Mouse (Mus musculus) kidney, embryonic 14.5 days (tissue): ENCODE measurements around the gene Tsc1. TPM values are rescaled to one million over a fixed set of nuclear protein-coding genes. Genes with fewer than 3 reads are reported as not detected.
A peak's percentile ranks its signal among the peaks of the same experiment; 100 is the strongest.

Source experiments
- ATAC-seq: fragments of 200-750 bp; cut with Nextera tagmentation; 2 replicates; pipeline ENCODE4 v1.8.0; 2017; ENCODE audit warnings: moderate number of reproducible peaks, mild to moderate bottlenecking, moderate TSS enrichment, moderate library complexity; ENCODE audit not compliant: low FRiP score, low TSS enrichment
- H3K27ac ChIP-seq: fragments of 300-500 bp; sonication (generic); 2 replicates; pipeline ENCODE4 v1.5.1; 2014; ENCODE audit warnings: low read depth, mild to moderate bottlenecking, low read length, moderate library complexity, mixed read lengths
- H3K27me3 ChIP-seq: fragments of 300-500 bp; sonication (generic); 2 replicates; pipeline ENCODE4 v1.6.1; 2014; ENCODE audit warnings: mild to moderate bottlenecking, low read length; ENCODE audit not compliant: control insufficient read depth, insufficient read depth
- H3K36me3 ChIP-seq: fragments of 300-500 bp; sonication (generic); 2 replicates; pipeline ENCODE4 v1.6.1; 2014; ENCODE audit warnings: low read length, mixed read lengths; ENCODE audit not compliant: control insufficient read depth, insufficient read depth
- H3K4me1 ChIP-seq: fragments of 300-500 bp; sonication (generic); 2 replicates; pipeline ENCODE4 v1.6.1; 2014; ENCODE audit warnings: low read length, mixed read lengths; ENCODE audit not compliant: control insufficient read depth, insufficient read depth
- H3K4me2 ChIP-seq: fragments of 300-500 bp; sonication (generic); replicated peaks from 2 replicates; pipeline ENCODE4 v1.6.1; 2014; ENCODE audit warnings: low read depth, mild to moderate bottlenecking, low read length
- H3K4me3 ChIP-seq: fragments of 300-500 bp; sonication (generic); 2 replicates; pipeline ENCODE4 v1.5.1; 2014; ENCODE audit warnings: mild to moderate bottlenecking, low read length
- H3K9ac ChIP-seq: fragments of 300-500 bp; sonication (generic); 2 replicates; pipeline ENCODE4 v1.6.1; 2014; ENCODE audit warnings: low read depth, mild to moderate bottlenecking, low read length, moderate library complexity
- H3K9me3 ChIP-seq: fragments of 300-500 bp; sonication (generic); 2 replicates; pipeline ENCODE4 v1.6.1; 2016; ENCODE audit warnings: low read length; ENCODE audit not compliant: control insufficient read depth
- WGBS: fragments of 180-500 bp; shearing (Covaris S2); extraction: QIAGEN DNeasy Blood & Tissue Kit; methylation state at CpG from one replicate; pipeline ENCODE4 v1.1.7; 2014; 5-methylcytosine and 5-hydroxymethylcytosine counted together
- polyA plus RNA-seq: library from polyadenylated mRNA; unstranded; fragments of >200 nt; fragmentation: Nextera tagmentation; extraction: Ambion mirVana; gene quantifications from 2 replicates; pipeline ENCODE4 v1.2.1, GENCODE M21; 2014

Gene Tsc1
- polyA plus RNA-seq, 1 experiment from 2014 or later: 22.2 TPM

- Histone ChIP-seq H3K9ac (no peak overlapping the region), H3K4me2 (no peak overlapping the region), H3K4me3 (no peak overlapping the region), H3K27ac (no peak overlapping the region), H3K9me3 (no peaks in the 10 kb centered on the region), H3K36me3 (peaks cover 3% of the 10 kb centered on the region), H3K27me3 (no peaks in the 10 kb centered on the region), H3K4me1 (no peaks in the 10 kb centered on the region)
- no peak for ATAC-seq
- WGBS: 84% methylated on average over 9 of the region's 9 CpGs
These were observed 51.7 kb downstream of the Tsc1 start for GRCm38 (mm10) chr2:28692692-28693091.

GRCm38 (mm10) chr2:28698566-28698965 is 57.5 kb downstream of the Tsc1 start:
- Histone ChIP-seq H3K9ac (peak overlapping the region; percentile 20; the same call in 1 of the 2 replicates), H3K9me3 (no peaks in the 10 kb centered on the region), H3K27me3 (no peaks in the 10 kb centered on the region), H3K4me2 (no peak overlapping the region), H3K4me1 (peaks cover 18% of the 10 kb centered on the region), H3K4me3 (no peak overlapping the region), H3K36me3 (no peaks in the 10 kb centered on the region), H3K27ac (no peak overlapping the region)
- 56% methylated on average over 5 of the region's 5 CpGs for WGBS
- no peak for ATAC-seq

- H3K9me3 ChIP-seq: no peaks in the 10 kb centered on the region
- ATAC-seq: peak; percentile 84
- peak within 1 kb of the TSS; percentile 55; the same call in 1 of the 2 replicates for H3K9ac ChIP-seq
- H3K4me2 ChIP-seq: peak within 1 kb of the TSS; percentile 68
- peak within 1 kb of the TSS; percentile 73 for H3K27ac ChIP-seq
- H3K4me1 ChIP-seq: peaks cover 18% of the 10 kb centered on the region
- H3K27me3 ChIP-seq: no peaks in the 10 kb centered on the region
- under 1% methylated on average over 53 of the region's 53 CpGs for WGBS
- H3K36me3 ChIP-seq: no peaks in the 10 kb centered on the region
- peak within 1 kb of the TSS; percentile 58 for H3K4me3 ChIP-seq
These were observed 58.6 kb downstream of the Tsc1 start, which contains the start of the genes Spaca9 and Ak8 for GRCm38 (mm10) chr2:28699361-28700335. Gene Spaca9, minus strand, starts transcription at chr2:28699727. Gene Ak8, plus strand, starts transcription at chr2:28700164.

GRCm38 (mm10) chr2:28701646-28702262 is 60.7 kb downstream of the Tsc1 start:
- WGBS: 80% methylated on average over 8 of the region's 8 CpGs
- Histone ChIP-seq H3K9ac (no peak overlapping the region), H3K27ac (no peak overlapping the region), H3K36me3 (no peaks in the 10 kb centered on the region), H3K4me1 (peaks cover 18% of the 10 kb centered on the region), H3K9me3 (no peaks in the 10 kb centered on the region), H3K4me2 (no peak overlapping the region), H3K4me3 (no peak overlapping the region), H3K27me3 (no peaks in the 10 kb centered on the region)
- ATAC-seq: no peak

GRCm38 (mm10) chr2:28706106-28706636 is 65.1 kb downstream of the Tsc1 start:
- Histone ChIP-seq H3K4me2 (no peak overlapping the region), H3K36me3 (no peaks in the 10 kb centered on the region), H3K4me3 (no peak overlapping the region), H3K27ac (no peak overlapping the region), H3K9ac (no peak overlapping the region), H3K27me3 (no peaks in the 10 kb centered on the region), H3K9me3 (no peaks in the 10 kb centered on the region), H3K4me1 (peaks cover 2% of the 10 kb centered on the region; the same call in 1 of the 2 replicates)
- WGBS: 38% methylated on average over 8 of the region's 8 CpGs
- no peak for ATAC-seq

GRCm38 (mm10) chr2:28706787-28707186 is 65.8 kb downstream of the Tsc1 start:
- no peak overlapping the region for H3K27ac ChIP-seq
- H3K9ac ChIP-seq: no peak overlapping the region
- peaks cover 2% of the 10 kb centered on the region; the same call in 1 of the 2 replicates for H3K4me1 ChIP-seq
- H3K4me3 ChIP-seq: no peak overlapping the region
- H3K36me3 ChIP-seq: no peaks in the 10 kb centered on the region
- 31% methylated on average over 6 of the region's 6 CpGs for WGBS
- no peak for ATAC-seq
- H3K27me3 ChIP-seq: no peaks in the 10 kb centered on the region
- no peaks in the 10 kb centered on the region for H3K9me3 ChIP-seq
- H3K4me2 ChIP-seq: no peak overlapping the region

- Histone ChIP-seq H3K27ac (no peak overlapping the region), H3K9ac (no peak overlapping the region), H3K4me3 (no peak overlapping the region), H3K4me1 (no peaks in the 10 kb centered on the region; the same call in 1 of the 2 replicates), H3K27me3 (no peaks in the 10 kb centered on the region), H3K4me2 (no peak overlapping the region), H3K9me3 (no peaks in the 10 kb centered on the region), H3K36me3 (no peaks in the 10 kb centered on the region)
- WGBS: 89% methylated on average over 8 of the region's 8 CpGs
- ATAC-seq: no peak
These were observed 72.0 kb downstream of the Tsc1 start for GRCm38 (mm10) chr2:28713036-28713435.

- Histone ChIP-seq H3K9me3 (no peaks in the 10 kb centered on the region), H3K27me3 (no peaks in the 10 kb centered on the region), H3K27ac (no peak overlapping the region), H3K4me1 (0 out of 2 replicates have a peak, but pooled peaks cover 1% of the 10 kb centered on the region), H3K4me3 (no peak overlapping the region), H3K9ac (no peak overlapping the region), H3K4me2 (no peak overlapping the region), H3K36me3 (no peaks in the 10 kb centered on the region)
- 93% methylated on average over 8 of the region's 8 CpGs for WGBS
- no peak for ATAC-seq
These were observed 81.4 kb downstream of the Tsc1 start for GRCm38 (mm10) chr2:28722419-28722818.
